Mouse (Mus musculus): ENCODE results near the gene Fgfr4.

DNA sequence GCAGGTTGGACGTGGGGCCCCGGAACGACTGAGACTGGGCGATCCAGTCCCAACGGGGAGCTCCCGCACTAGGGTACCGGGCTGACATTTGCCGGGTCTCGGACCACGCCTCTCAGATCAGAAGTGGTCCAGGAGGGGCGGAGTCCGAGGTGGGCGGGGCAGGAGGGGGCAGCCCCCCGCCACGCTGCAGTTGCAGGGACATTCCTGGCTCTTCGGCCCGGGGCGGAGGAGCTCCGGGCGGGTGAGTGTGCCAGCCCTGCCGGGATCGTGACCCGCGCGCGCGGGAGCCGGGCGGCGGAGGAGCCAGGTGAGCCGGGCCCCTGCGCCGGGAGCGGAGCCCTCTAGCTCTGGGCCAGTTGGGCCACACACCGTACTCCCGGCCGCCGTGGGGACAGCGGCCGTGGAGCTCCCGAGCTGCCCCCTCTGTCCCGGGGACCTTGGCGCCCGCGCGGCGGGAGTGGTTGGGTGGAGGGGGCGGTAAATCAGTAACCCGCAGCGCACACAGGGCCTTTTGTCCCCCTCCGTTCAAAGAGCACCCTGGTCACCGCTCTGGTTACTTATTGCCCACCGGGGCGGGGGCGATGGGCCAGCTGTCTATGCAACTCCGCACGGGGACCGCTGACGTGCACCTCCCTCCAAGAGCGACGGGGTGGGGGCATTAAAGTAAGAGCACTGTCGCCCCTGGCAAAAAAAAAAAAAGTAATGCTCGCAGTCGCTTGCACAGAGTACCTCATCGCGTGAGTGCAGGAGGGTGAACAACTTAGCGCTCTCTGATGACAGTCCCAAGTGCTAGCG lies at the start of gene Fgfr4:
- TF ChIP-seq EP300 (IDR thresholded peaks at IDR 0.05; ENCODE audit: low read depth) (no peak), CTCF (IDR thresholded peaks at IDR 0.05; ENCODE audit: low read depth) (no peak)

Measured in heart, postnatal 0 days (tissue).